Mouse (Mus musculus): Measurements from ENCODE around the gene Plekhg1.

Gene Plekhg1

DNA sequence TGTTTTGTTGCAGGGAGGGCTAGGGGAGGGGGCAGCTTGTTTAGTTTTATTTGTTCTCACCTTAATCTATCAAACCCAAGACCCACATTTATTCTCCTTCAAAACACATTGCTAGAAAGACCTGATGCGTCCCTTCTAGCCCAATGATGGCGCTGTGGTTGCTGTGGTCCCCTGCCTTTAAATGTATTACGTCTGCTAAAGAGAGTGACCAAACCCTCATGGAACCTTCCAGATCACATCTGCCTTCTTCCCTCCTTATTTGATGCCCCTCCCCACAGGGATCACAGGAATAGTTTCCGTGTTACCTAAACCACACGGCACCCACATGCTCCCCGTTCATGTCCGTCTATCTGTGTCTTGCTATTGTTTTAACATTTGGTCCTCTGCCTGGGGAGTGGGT is 265.0 kb downstream of the Plekhg1 start:
- no peak for DNase-seq (ENCODE audit: low read depth in 2 of 2, low spot score in 2 of 2)

DNA sequence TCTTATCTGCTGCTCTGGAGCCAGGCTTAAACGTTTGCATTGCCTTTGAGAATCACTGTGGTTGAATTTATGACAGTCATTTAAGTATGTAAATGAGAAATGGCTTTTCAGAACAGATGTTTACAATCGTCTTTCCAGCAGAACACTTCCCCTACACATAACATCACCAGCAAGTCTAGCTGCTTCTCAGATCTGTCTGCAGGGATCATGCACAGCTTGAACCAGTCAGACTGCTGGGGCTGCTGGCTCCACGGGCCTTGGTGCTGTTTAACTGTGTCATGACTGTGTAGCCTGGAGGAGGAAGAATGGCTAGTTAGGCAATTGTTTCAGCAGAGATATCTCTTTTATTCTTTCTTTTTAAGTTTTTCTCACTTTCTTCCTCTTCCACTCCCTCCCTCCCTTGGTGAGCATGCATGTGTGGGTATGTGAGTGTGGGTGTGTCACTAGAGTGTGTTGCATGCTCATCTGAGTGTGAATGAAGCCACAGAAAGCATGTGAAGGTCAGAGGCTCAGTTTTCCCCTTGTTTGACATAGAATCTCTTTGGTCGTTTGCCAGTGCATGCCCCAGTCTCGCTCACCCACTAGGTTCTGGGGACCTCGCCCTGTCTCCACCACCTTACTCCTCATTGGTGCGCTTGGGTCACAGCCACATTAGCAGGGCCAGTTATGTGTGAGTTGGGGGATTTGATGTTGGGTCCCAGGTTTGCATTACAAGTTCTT is 266.3 kb downstream of the Plekhg1 start:
- DNase-seq (ENCODE audit: low read depth in 2 of 2, low spot score in 2 of 2) = no peak

Data from CD8-positive naive resting alpha-beta T cell, adult 2 months (primary cell).